Mouse (Mus musculus): ENCODE data around the gene Lcorl. TPM values are rescaled to one million over a fixed set of nuclear protein-coding genes. Genes with fewer than 3 reads are reported as not detected.
"Not testable (repeated sequence)": the region's sequence is repeated elsewhere in the genome, so short reads cannot be mapped to it uniquely, and the experiment has no call there.

Gene Lcorl
- polyA plus RNA-seq, 1 experiment, result 3.7 TPM

DNA sequence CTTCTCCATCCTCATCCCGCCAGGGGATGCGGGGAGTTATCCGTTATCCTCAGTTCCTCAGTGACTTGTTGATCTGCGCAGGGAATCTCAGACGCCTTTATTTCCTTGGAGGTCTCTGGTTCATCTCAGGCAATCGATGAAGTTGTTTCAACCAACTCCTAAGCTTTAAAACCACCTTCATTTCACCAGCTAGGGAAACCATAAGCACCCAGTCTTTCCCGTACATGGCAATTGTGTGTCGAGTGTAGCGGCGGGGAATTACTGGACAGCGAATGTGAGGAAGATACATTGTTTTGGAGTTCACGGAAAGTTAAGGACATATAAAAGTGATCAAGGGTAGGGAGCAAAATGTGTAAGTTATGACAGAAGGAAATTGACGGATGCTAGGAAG, 187.1 kb downstream of the Lcorl start:
- H3K27ac ChIP-seq (ENCODE audit: control insufficient read depth, insufficient read depth, low read depth, low read length, poor library complexity), result peak overlapping the region; percentile 86
- peak overlapping the region; percentile 93 for H3K4me3 ChIP-seq (replicated peaks; ENCODE audit: control insufficient read depth, low read depth, low read length)
- WGBS, result under 1% methylated on average over 13 of the region's 13 CpGs
- H3K4me1 ChIP-seq (ENCODE audit: control insufficient read depth, insufficient read depth, low read length), result no peaks in the 10 kb centered on the region; the same call in 1 of the 2 replicates
- TF ChIP-seq CTCF (IDR thresholded peaks at IDR 0.05; ENCODE audit: control insufficient read depth, insufficient read depth, low read length) (no peak), POLR2A (IDR thresholded peaks at IDR 0.05; ENCODE audit: borderline replicate concordance, control insufficient read depth, low read depth, low read length) (no peak)

DNA sequence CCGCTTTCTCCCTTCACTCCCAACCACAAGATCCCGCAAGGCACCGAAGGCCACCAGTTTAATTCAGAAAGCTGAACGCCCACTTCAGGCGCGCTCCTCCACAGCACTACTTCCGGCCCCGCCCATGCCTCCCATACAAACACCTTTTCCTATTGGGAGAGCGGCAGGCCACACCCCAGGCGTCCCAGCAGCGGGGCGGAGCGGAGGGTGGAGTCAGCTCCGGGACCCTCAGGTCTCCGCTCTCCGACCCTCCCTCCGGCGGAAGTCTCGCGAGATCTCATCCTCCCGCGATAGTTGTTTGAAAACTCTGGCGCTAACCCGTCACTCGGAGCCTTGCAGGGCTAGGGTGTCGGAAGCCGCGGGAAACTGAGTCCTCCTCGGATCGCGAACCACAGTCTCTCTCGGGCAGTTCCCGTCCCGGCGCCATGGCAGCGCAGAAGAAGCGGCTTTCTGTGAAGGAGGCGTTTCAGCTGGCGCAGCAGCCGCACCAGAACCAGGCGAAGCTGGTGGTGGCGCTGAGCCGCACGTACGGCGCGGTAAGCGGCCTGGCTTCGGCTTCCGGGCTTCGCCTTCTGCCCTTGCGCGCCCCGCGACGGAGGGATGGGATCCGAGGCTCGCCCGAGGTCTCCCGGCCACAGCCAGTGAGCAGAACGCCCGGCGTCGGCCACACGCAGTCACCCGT, 187.7 kb downstream of the Lcorl start, which contains the start of gene Ncapg:
TSS of gene Ncapg (plus strand) at position 322 of the 682 bp plus-strand sequence.
- Histone ChIP-seq H3K27ac (ENCODE audit: control insufficient read depth, insufficient read depth, low read depth, low read length, poor library complexity) (peak within 1 kb of the TSS; percentile 86), H3K4me3 (replicated peaks; ENCODE audit: control insufficient read depth, low read depth, low read length) (peak within 1 kb of the TSS; percentile 93), H3K4me1 (ENCODE audit: control insufficient read depth, insufficient read depth, low read length) (no peaks in the 10 kb centered on the region; the same call in 1 of the 2 replicates)
- peak; percentile 92 for TF ChIP-seq POLR2A (IDR thresholded peaks at IDR 0.05; ENCODE audit: borderline replicate concordance, control insufficient read depth, low read depth, low read length)
- no peak for TF ChIP-seq CTCF (IDR thresholded peaks at IDR 0.05; ENCODE audit: control insufficient read depth, insufficient read depth, low read length)
- under 1% methylated on average over 66 of the region's 66 CpGs for WGBS

DNA sequence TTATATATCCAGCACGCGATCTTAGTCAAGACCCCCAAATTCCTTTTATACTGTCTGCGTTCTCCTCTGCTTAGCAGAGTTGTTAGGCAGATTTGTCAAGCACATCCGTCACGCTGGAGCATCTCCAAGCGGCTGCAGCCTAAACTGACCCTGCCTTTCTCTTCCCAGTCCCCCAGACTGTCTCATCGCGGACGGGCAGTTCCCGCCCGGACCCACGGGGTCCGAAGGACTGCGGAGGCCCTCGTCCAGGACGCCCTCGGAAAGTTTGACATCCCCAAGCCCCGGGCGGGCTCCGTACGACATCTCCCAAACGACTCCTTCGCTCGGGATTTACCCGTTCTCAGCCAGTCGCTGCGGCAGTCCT, 188.2 kb downstream of the Lcorl start:
- H3K27ac ChIP-seq (ENCODE audit: control insufficient read depth, insufficient read depth, low read depth, low read length, poor library complexity), result peak overlapping the region; percentile 86
- WGBS, result under 1% methylated on average over 27 of the region's 27 CpGs
- H3K4me3 ChIP-seq (replicated peaks; ENCODE audit: control insufficient read depth, low read depth, low read length), result peak overlapping the region; percentile 93
- TF ChIP-seq CTCF (IDR thresholded peaks at IDR 0.05; ENCODE audit: control insufficient read depth, insufficient read depth, low read length) (no peak), POLR2A (IDR thresholded peaks at IDR 0.05; ENCODE audit: borderline replicate concordance, control insufficient read depth, low read depth, low read length) (no peak)
- H3K4me1 ChIP-seq (ENCODE audit: control insufficient read depth, insufficient read depth, low read length), result no peaks in the 10 kb centered on the region; the same call in 1 of the 2 replicates

DNA sequence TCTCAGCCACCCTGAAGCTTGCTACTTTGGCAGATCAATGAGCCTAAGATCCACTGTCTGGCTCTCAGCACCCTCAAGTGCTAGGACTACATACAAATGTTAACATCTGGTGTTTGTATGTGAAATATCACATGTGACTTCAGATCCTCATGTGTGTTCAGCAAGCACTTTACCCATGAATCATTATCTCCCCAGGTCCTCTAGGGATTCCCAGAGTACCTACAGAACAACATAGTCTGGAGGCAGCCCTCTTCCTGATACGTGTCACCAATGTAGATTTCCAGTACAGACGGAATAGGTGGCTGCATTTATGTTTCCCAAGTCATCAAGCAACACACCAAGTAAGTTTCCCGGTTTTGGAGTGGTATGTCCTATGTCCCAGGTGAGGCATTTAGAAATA, 188.6 kb downstream of the Lcorl start:
- WGBS, result 2% methylated on average over 3 of the region's 3 CpGs
- H3K4me3 ChIP-seq (replicated peaks; ENCODE audit: control insufficient read depth, low read depth, low read length), result peak overlapping the region; percentile 93

DNA sequence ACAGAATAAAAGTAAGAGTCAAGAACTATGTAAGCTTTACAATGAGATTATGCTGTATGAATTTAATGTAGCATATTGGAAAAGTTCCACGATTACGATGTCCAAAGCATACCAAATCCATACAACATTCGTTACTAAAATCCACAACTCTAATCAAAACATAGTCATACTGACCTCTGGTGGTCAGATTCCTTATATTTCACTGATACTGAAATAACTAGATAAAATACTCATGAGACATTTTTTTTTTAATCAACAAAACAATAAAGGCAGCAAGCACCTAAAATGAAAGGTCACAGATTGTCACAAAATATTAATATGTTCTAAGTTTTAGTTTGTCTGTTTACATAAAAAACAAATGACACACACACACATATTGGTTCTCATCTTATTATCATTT, 189.1 kb downstream of the Lcorl start:
- no peak for TF ChIP-seq CTCF (IDR thresholded peaks at IDR 0.05; ENCODE audit: control insufficient read depth, insufficient read depth, low read length)
- TF ChIP-seq POLR2A (IDR thresholded peaks at IDR 0.05; ENCODE audit: borderline replicate concordance, control insufficient read depth, low read depth, low read length), result no peak
- H3K27ac ChIP-seq (ENCODE audit: control insufficient read depth, insufficient read depth, low read depth, low read length, poor library complexity), result no peak overlapping the region
- H3K4me1 ChIP-seq (ENCODE audit: control insufficient read depth, insufficient read depth, low read length), result no peaks in the 10 kb centered on the region; the same call in 1 of the 2 replicates
- WGBS, result 2% methylated on average over 3 of the region's 3 CpGs
- H3K4me3 ChIP-seq (replicated peaks; ENCODE audit: control insufficient read depth, low read depth, low read length), result no peak overlapping the region

More for the DNA sequence above, 188.6 kb downstream of the Lcorl start:
- no peak overlapping the region for H3K27ac ChIP-seq (ENCODE audit: control insufficient read depth, insufficient read depth, low read depth, low read length, poor library complexity)
- H3K4me1 ChIP-seq (ENCODE audit: control insufficient read depth, insufficient read depth, low read length), result no peaks in the 10 kb centered on the region; the same call in 1 of the 2 replicates
- TF ChIP-seq CTCF (IDR thresholded peaks at IDR 0.05; ENCODE audit: control insufficient read depth, insufficient read depth, low read length) (no peak), POLR2A (IDR thresholded peaks at IDR 0.05; ENCODE audit: borderline replicate concordance, control insufficient read depth, low read depth, low read length) (no peak)

DNA sequence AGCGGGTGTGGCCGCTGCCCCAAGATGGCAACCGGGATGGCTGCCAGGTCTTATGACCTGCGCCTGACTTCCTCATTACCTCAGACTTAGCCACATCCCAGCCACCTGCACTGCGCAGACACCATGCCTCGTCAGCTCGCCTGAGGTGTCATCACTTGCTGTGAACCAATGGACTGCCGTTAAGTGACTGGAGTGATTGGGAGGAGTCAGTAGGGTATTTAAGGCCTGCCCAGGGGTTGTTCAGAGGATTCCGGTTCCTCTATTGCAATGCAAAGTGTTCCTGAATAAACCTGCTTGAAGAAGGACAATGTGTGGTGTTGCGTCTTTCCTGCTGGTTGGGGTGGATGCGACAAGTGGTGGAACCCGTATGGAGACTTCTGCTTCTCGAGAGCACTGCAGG, 199.0 kb downstream of the Lcorl start:
- not testable (repeated sequence) for H3K4me3 ChIP-seq (replicated peaks; ENCODE audit: control insufficient read depth, low read depth, low read length); H3K4me1 ChIP-seq (ENCODE audit: control insufficient read depth, insufficient read depth, low read length); H3K27ac ChIP-seq (ENCODE audit: control insufficient read depth, insufficient read depth, low read depth, low read length, poor library complexity)
- WGBS, result 93% methylated on average over 13 of the region's 13 CpGs

DNA sequence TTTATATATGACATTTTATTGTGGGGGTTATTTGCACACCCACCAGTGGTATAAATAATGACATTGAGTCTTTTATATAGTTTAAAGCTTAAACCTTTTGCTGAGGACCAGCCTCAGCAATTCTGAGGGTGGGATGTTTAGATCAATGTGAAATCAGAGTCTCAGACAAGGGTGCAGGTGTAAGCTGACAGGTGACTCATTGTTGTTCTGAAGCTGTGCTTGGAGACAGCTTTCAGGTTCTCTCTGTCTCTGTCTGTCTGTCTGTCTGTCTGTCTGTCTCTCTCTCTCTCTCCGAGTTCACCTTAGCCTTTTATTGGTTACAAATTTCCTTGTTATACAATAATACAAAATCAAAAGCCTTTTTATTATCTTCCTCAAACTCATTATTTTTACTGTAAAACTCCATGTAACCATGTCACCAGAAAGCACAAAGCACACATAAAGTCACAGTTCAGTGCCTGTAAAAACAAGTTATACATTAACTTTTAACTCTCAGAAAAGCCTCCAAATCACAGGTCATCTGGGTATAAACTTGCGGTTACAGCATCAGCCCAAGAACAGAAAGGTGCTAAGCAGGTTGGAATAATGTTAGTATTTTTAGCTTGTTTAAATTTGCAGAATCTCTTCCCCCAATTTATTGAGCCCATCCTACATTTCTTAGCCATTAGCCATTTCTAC, 206.2 kb downstream of the Lcorl start:
- WGBS, result 78% methylated on average over 2 of the region's 2 CpGs
- Histone ChIP-seq H3K27ac (ENCODE audit: control insufficient read depth, insufficient read depth, low read depth, low read length, poor library complexity) (no peak overlapping the region), H3K4me1 (ENCODE audit: control insufficient read depth, insufficient read depth, low read length) (no peaks in the 10 kb centered on the region), H3K4me3 (replicated peaks; ENCODE audit: control insufficient read depth, low read depth, low read length) (no peak overlapping the region)
- TF ChIP-seq POLR2A (IDR thresholded peaks at IDR 0.05; ENCODE audit: borderline replicate concordance, control insufficient read depth, low read depth, low read length) (no peak), CTCF (IDR thresholded peaks at IDR 0.05; ENCODE audit: control insufficient read depth, insufficient read depth, low read length) (no peak)

Other genes with a start within 250 kb of the Lcorl start
- not detected in 2 replicates for gene Fam184b, start 218.0 kb downstream of the Lcorl start, polyA plus RNA-seq (2011; ENCODE audit: insufficient read depth, insufficient read length, low replicate concordance, missing spikeins)
- 59.3 and 90.9 TPM in 2 replicates for gene Ncapg, start 187.7 kb downstream of the Lcorl start, polyA plus RNA-seq (2011; ENCODE audit: insufficient read depth, insufficient read length, low replicate concordance, missing spikeins)

All from bone marrow, adult 2 months (tissue).